Mouse (Mus musculus): Measurements from ENCODE around the gene Dab1. TPM values are rescaled to one million over a fixed set of nuclear protein-coding genes. Genes with fewer than 3 reads are reported as not detected.

Dab1 gene
- polyA plus RNA-seq, 1 experiment from 2014 or later: 0.30 TPM

DNA sequence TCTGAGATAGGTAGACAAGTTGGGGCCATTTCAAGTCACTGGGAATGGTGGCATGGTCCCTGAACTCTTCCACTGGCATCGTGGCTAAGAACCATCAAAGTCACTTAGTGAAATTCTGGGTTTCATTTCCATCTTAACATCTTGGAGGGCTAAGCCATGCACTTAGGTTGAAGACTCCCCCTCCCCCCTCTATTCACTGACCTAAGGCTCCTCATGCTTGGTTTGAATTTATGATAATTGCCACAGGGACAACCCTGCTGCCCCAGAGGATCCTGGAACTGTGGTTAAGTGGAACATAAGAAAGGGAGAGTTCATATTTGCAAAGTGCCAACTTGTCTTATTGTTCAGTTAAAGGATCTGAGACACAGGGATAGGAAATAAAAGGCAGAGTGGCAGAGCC, 375.2 kb downstream of the Dab1 start:
- no peak for ATAC-seq (ENCODE audit: low read depth)
- Histone ChIP-seq H3K36me3 (no peaks in the 10 kb centered on the region), H3K27me3 (no peaks in the 10 kb centered on the region), H3K4me1 (replicated peaks) (no peaks in the 10 kb centered on the region), H3K9me3 (replicated peaks) (no peaks in the 10 kb centered on the region), H3K9ac (no peak overlapping the region), H3K4me2 (no peak overlapping the region), H3K27ac (no peak overlapping the region), H3K4me3 (replicated peaks) (no peak overlapping the region)
- DNase-seq: no peak
- 51% methylated on average over 1 of the region's 1 CpGs for WGBS (ENCODE audit: insufficient replicate concordance)

- no peak overlapping the region for H3K9ac ChIP-seq
- ATAC-seq (ENCODE audit: low read depth) (no peak), DNase-seq (no peak)
- no peaks in the 10 kb centered on the region for H3K9me3 ChIP-seq (replicated peaks)
- no peaks in the 10 kb centered on the region for H3K4me1 ChIP-seq (replicated peaks)
- no peak overlapping the region for H3K4me2 ChIP-seq
- WGBS (ENCODE audit: insufficient replicate concordance): 57% methylated on average over 5 of the region's 5 CpGs
- no peak overlapping the region for H3K27ac ChIP-seq
- H3K36me3 ChIP-seq: no peaks in the 10 kb centered on the region
- no peak overlapping the region for H3K4me3 ChIP-seq (replicated peaks)
- no peaks in the 10 kb centered on the region for H3K27me3 ChIP-seq
Observed at GRCm38 (mm10) chr4:104008406-104008805, 389.2 kb downstream of the Dab1 start.

GRCm38 (mm10) chr4:104011683-104012082, 392.5 kb downstream of the Dab1 start:
- ATAC-seq (ENCODE audit: low read depth): no peak
- Histone ChIP-seq H3K4me2 (no peak overlapping the region), H3K4me1 (replicated peaks) (no peaks in the 10 kb centered on the region), H3K9me3 (replicated peaks) (no peaks in the 10 kb centered on the region), H3K27ac (no peak overlapping the region), H3K4me3 (replicated peaks) (no peak overlapping the region), H3K9ac (no peak overlapping the region), H3K27me3 (no peaks in the 10 kb centered on the region), H3K36me3 (no peaks in the 10 kb centered on the region)
- 42% methylated on average over 4 of the region's 4 CpGs for WGBS (ENCODE audit: insufficient replicate concordance)
- no peak for DNase-seq

- Histone ChIP-seq H3K27me3 (no peaks in the 10 kb centered on the region), H3K36me3 (no peaks in the 10 kb centered on the region), H3K4me2 (no peak overlapping the region), H3K9me3 (replicated peaks) (no peaks in the 10 kb centered on the region), H3K4me1 (replicated peaks) (no peaks in the 10 kb centered on the region), H3K27ac (no peak overlapping the region), H3K4me3 (replicated peaks) (no peak overlapping the region), H3K9ac (no peak overlapping the region)
- 60% methylated on average over 4 of the region's 4 CpGs for WGBS (ENCODE audit: insufficient replicate concordance)
- DNase-seq (no peak), ATAC-seq (ENCODE audit: low read depth) (no peak)
Observed at GRCm38 (mm10) chr4:104012150-104012549, 393.0 kb downstream of the Dab1 start.

- Histone ChIP-seq H3K36me3 (no peaks in the 10 kb centered on the region), H3K27me3 (no peaks in the 10 kb centered on the region), H3K9ac (no peak overlapping the region), H3K4me3 (replicated peaks) (no peak overlapping the region), H3K4me2 (no peak overlapping the region), H3K9me3 (replicated peaks) (0 out of 2 replicates have a peak, but pooled peaks cover 3% of the 10 kb centered on the region), H3K27ac (no peak overlapping the region), H3K4me1 (replicated peaks) (no peaks in the 10 kb centered on the region)
- WGBS (ENCODE audit: insufficient replicate concordance): 46% methylated on average over 2 of the region's 2 CpGs
- DNase-seq: no peak
- ATAC-seq (ENCODE audit: low read depth): no peak
Observed at GRCm38 (mm10) chr4:104025117-104025694, 406.0 kb downstream of the Dab1 start.

DNA sequence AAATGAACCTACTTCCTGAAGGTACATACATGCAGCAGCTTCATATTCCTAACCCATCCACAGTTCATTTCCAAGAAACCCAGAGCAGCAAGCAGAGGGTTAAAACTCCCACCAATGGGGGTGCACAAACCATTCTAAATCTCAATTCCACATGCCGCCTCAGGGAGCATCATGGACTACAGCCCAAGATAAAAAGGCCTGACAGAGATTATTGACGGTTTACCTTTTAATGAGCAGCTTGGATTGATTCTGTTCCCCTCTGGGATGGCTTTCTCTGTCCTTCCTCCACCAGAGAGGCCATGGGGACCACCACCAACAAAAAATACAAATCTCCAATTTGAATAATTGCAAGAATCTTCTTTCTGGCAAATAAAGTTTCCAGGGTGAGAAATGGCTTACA, 407.7 kb downstream of the Dab1 start:
- DNase-seq (no peak), ATAC-seq (ENCODE audit: low read depth) (no peak)
- 46% methylated on average over 2 of the region's 2 CpGs for WGBS (ENCODE audit: insufficient replicate concordance)
- Histone ChIP-seq H3K4me2 (no peak overlapping the region), H3K4me3 (replicated peaks) (no peak overlapping the region), H3K9ac (no peak overlapping the region), H3K27me3 (no peaks in the 10 kb centered on the region), H3K9me3 (replicated peaks) (0 out of 2 replicates have a peak, but pooled peaks cover 3% of the 10 kb centered on the region), H3K27ac (no peak overlapping the region), H3K36me3 (no peaks in the 10 kb centered on the region), H3K4me1 (replicated peaks) (no peaks in the 10 kb centered on the region)

- no peak for ATAC-seq (ENCODE audit: low read depth)
Observed at GRCm38 (mm10) chr4:104027239-104027638, 408.1 kb downstream of the Dab1 start.

GRCm38 (mm10) chr4:104036091-104036490, 416.9 kb downstream of the Dab1 start:
- no peak overlapping the region for H3K4me2 ChIP-seq
- no peak overlapping the region for H3K4me3 ChIP-seq (replicated peaks)
- no peaks in the 10 kb centered on the region for H3K27me3 ChIP-seq
- ATAC-seq (ENCODE audit: low read depth): no peak
- no peaks in the 10 kb centered on the region for H3K4me1 ChIP-seq (replicated peaks)
- no peaks in the 10 kb centered on the region for H3K36me3 ChIP-seq
- H3K9ac ChIP-seq: no peak overlapping the region
- no peaks in the 10 kb centered on the region for H3K9me3 ChIP-seq (replicated peaks)
- H3K27ac ChIP-seq: no peak overlapping the region
- DNase-seq: no peak

More at GRCm38 (mm10) chr4:104027239-104027638, 408.1 kb downstream of the Dab1 start:
- 41% methylated on average over 1 of the region's 1 CpGs for WGBS (ENCODE audit: insufficient replicate concordance)
- H3K27me3 ChIP-seq: no peaks in the 10 kb centered on the region
- H3K9me3 ChIP-seq (replicated peaks): 0 out of 2 replicates have a peak, but pooled peaks cover 3% of the 10 kb centered on the region
- H3K36me3 ChIP-seq: no peaks in the 10 kb centered on the region
- no peak overlapping the region for H3K27ac ChIP-seq
- H3K4me3 ChIP-seq (replicated peaks): no peak overlapping the region
- H3K9ac ChIP-seq: no peak overlapping the region
- no peaks in the 10 kb centered on the region for H3K4me1 ChIP-seq (replicated peaks)
- no peak for DNase-seq
- H3K4me2 ChIP-seq: no peak overlapping the region

DNA sequence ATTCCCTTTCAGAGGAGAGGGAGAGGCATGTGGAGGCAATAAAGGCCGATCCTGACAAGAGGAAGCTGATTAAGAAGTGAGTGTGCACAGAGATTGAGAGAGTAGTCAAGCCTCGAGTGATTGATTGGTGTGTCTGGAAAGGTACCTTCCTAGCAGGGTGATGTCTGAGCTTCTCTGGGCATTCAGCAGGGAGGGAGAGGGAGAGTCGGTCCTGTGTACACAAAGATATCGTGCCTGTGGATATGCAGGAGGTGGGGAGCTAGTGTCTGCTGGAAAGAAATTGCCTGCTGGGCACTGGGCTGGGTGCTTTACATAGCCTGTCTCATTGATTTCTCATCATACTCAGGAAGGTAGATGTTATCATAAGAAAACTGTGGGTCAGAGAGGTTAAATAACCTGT, 420.4 kb downstream of the Dab1 start:
- Histone ChIP-seq H3K4me3 (replicated peaks) (no peak overlapping the region), H3K27me3 (no peaks in the 10 kb centered on the region), H3K4me2 (no peak overlapping the region), H3K9me3 (replicated peaks) (no peaks in the 10 kb centered on the region), H3K9ac (no peak overlapping the region), H3K27ac (no peak overlapping the region), H3K36me3 (no peaks in the 10 kb centered on the region), H3K4me1 (replicated peaks) (no peaks in the 10 kb centered on the region)
- ATAC-seq (ENCODE audit: low read depth) (no peak), DNase-seq (no peak)
- 34% methylated on average over 4 of the region's 4 CpGs for WGBS (ENCODE audit: insufficient replicate concordance)

DNA sequence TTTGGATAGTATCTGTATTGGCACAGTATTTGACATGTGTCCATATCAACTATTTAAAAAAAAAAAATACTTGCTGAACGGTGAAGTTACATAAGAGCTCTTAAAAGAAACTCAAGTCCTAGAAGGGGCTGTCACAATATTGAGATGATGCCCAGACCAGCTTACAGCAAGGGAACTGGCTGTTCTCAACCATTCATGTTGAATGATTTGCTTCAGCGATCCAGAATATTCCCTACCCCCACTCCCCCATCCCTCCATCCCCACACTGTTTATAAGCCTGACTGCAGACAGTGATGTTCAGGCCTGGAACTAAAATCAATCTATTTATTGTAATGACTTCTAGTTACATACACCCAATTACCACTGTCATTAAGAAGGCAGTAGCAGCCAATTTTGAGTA, 424.3 kb downstream of the Dab1 start:
- H3K27ac ChIP-seq: no peak overlapping the region
- no peaks in the 10 kb centered on the region for H3K27me3 ChIP-seq
- no peaks in the 10 kb centered on the region for H3K4me1 ChIP-seq (replicated peaks)
- H3K4me2 ChIP-seq: no peak overlapping the region
- ATAC-seq (ENCODE audit: low read depth) (no peak), DNase-seq (no peak)
- H3K36me3 ChIP-seq: no peaks in the 10 kb centered on the region
- no peaks in the 10 kb centered on the region for H3K9me3 ChIP-seq (replicated peaks)
- H3K4me3 ChIP-seq (replicated peaks): no peak overlapping the region
- H3K9ac ChIP-seq: no peak overlapping the region
- 72% methylated on average over 2 of the region's 2 CpGs for WGBS (ENCODE audit: insufficient replicate concordance)

DNA sequence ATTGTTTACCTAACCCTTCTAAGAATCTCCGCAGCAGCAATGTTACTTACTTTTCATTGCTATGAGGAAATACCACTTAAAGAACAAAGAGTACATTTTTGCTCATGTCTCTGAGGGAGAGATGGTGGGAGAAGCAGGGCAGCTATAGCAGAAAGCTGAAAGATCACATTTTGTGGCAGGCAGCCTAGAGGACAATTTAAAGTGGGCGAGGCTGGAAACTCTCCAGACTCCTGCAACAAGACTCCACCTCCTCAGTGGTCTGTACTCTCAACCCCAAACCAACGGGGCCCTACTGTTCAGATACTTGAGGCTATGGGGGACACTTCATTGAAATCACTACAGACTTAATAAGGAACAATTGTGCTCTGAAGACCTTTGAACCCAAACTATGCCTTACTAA, 425.5 kb downstream of the Dab1 start:
- 46% methylated on average over 3 of the region's 3 CpGs for WGBS (ENCODE audit: insufficient replicate concordance)
- H3K36me3 ChIP-seq: no peaks in the 10 kb centered on the region
- no peak overlapping the region for H3K9ac ChIP-seq
- H3K4me3 ChIP-seq (replicated peaks): no peak overlapping the region
- no peak overlapping the region for H3K27ac ChIP-seq
- H3K4me1 ChIP-seq (replicated peaks): no peaks in the 10 kb centered on the region
- H3K27me3 ChIP-seq: no peaks in the 10 kb centered on the region
- ATAC-seq (ENCODE audit: low read depth) (no peak), DNase-seq (no peak)
- H3K4me2 ChIP-seq: no peak overlapping the region
- H3K9me3 ChIP-seq (replicated peaks): no peaks in the 10 kb centered on the region

GRCm38 (mm10) chr4:104047966-104048804, 429.0 kb downstream of the Dab1 start:
- H3K4me2 ChIP-seq: no peak overlapping the region
- no peak overlapping the region for H3K27ac ChIP-seq
- 55% methylated on average over 7 of the region's 7 CpGs for WGBS (ENCODE audit: insufficient replicate concordance)
- H3K9ac ChIP-seq: no peak overlapping the region
- H3K36me3 ChIP-seq: no peaks in the 10 kb centered on the region
- no peak overlapping the region for H3K4me3 ChIP-seq (replicated peaks)
- no peaks in the 10 kb centered on the region for H3K4me1 ChIP-seq (replicated peaks)
- no peaks in the 10 kb centered on the region for H3K27me3 ChIP-seq
- no peak for ATAC-seq (ENCODE audit: low read depth)
- DNase-seq: no peak
- H3K9me3 ChIP-seq (replicated peaks): no peaks in the 10 kb centered on the region

Data from liver, embryonic 13.5 days (tissue).